Mouse (Mus musculus): ENCODE data around the gene Fam118b.

Gene Fam118b

GRCm38 (mm10) chr9:35267146-35267975 is at the start of gene Fam118b, which contains the start of gene Rpusd4:
Gene Fam118b (minus strand): TSS chr9:35267805.
Gene Rpusd4 (plus strand): TSS chr9:35267865.
- DNase-seq (ENCODE audit: low spot score in 2 of 2), result peak; percentile 89 to 91

GRCm38 (mm10) chr9:35316771-35317211 is 49.2 kb upstream of the Fam118b start:
- no peak for DNase-seq (ENCODE audit: low spot score in 2 of 2)

- no peak for DNase-seq (ENCODE audit: low spot score in 2 of 2)
Measured at GRCm38 (mm10) chr9:35314254-35314653, 46.6 kb upstream of the Fam118b start.

GRCm38 (mm10) chr9:35313601-35314000 is 46.0 kb upstream of the Fam118b start:
- no peak for DNase-seq (ENCODE audit: low spot score in 2 of 2)

GRCm38 (mm10) chr9:35312516-35312915 is 44.9 kb upstream of the Fam118b start:
- DNase-seq (ENCODE audit: low spot score in 2 of 2), result no peak

GRCm38 (mm10) chr9:35310377-35310776 is 42.8 kb upstream of the Fam118b start:
- no peak for DNase-seq (ENCODE audit: low spot score in 2 of 2)

GRCm38 (mm10) chr9:35307461-35307860 is 39.9 kb upstream of the Fam118b start:
- DNase-seq (ENCODE audit: low spot score in 2 of 2), result no peak

- no peak for DNase-seq (ENCODE audit: low spot score in 2 of 2)
Measured at GRCm38 (mm10) chr9:35302172-35302571, 34.6 kb upstream of the Fam118b start.

- DNase-seq (ENCODE audit: low spot score in 2 of 2), result no peak
Measured at GRCm38 (mm10) chr9:35297791-35298190, 30.2 kb upstream of the Fam118b start.

GRCm38 (mm10) chr9:35293465-35293864 is 25.9 kb upstream of the Fam118b start:
- DNase-seq (ENCODE audit: low spot score in 2 of 2), result no peak

GRCm38 (mm10) chr9:35290916-35291315 is 23.3 kb upstream of the Fam118b start:
- no peak for DNase-seq (ENCODE audit: low spot score in 2 of 2)

GRCm38 (mm10) chr9:35290417-35290816 is 22.8 kb upstream of the Fam118b start:
- DNase-seq (ENCODE audit: low spot score in 2 of 2), result no peak

GRCm38 (mm10) chr9:35289992-35290391 is 22.4 kb upstream of the Fam118b start:
- no peak for DNase-seq (ENCODE audit: low spot score in 2 of 2)

- no peak for DNase-seq (ENCODE audit: low spot score in 2 of 2)
Measured at GRCm38 (mm10) chr9:35286351-35286750, 18.7 kb upstream of the Fam118b start.

GRCm38 (mm10) chr9:35284351-35284750 is 16.7 kb upstream of the Fam118b start:
- DNase-seq (ENCODE audit: low spot score in 2 of 2), result no peak

- no peak for DNase-seq (ENCODE audit: low spot score in 2 of 2)
Measured at GRCm38 (mm10) chr9:35283415-35284069, 15.9 kb upstream of the Fam118b start.

GRCm38 (mm10) chr9:35282851-35283200 is 15.2 kb upstream of the Fam118b start:
- DNase-seq (ENCODE audit: low spot score in 2 of 2), result no peak

- DNase-seq (ENCODE audit: low spot score in 2 of 2), result peak in 1 of 2 experiments; percentile 39
Measured at GRCm38 (mm10) chr9:35282006-35282850, 14.6 kb upstream of the Fam118b start.

- DNase-seq (ENCODE audit: low spot score in 2 of 2), result no peak
Measured at GRCm38 (mm10) chr9:35278451-35278850, 10.8 kb upstream of the Fam118b start.

GRCm38 (mm10) chr9:35277855-35278365 is 10.3 kb upstream of the Fam118b start:
- DNase-seq (ENCODE audit: low spot score in 2 of 2), result no peak

- no peak for DNase-seq (ENCODE audit: low spot score in 2 of 2)
Measured at GRCm38 (mm10) chr9:35267976-35268715, 541 bp upstream of the Fam118b start.
